Comparison of ENCODE assay signal across 19 mouse cellular contexts in genomic region chr2:120187583-120187982, GRCm38 (mm10). TPM values are rescaled to one million over a fixed set of nuclear protein-coding genes. Genes with fewer than 3 reads are reported as not detected.
A peak's percentile ranks its signal among the peaks of the same experiment; 100 is the strongest.
DNase-seq lines count a peak whose midpoint lies in the region; ATAC-seq and TF ChIP-seq lines count a peak whose summit lies in the region.
"Had no signal": no experiment of that assay in that cellular context is flagged by ENCODE, and none has a peak within 500 bp of the region (broad histone marks: within the 10 kb centered on the region; RNA-seq: fewer than 3 reads in every experiment).

No protein-coding gene starts in this region.

- H3K4me3 ChIP-seq in gastrocnemius, adult 2 months, result no peak overlapping the region
- no peak overlapping the region for H3K4me3 ChIP-seq in liver, embryonic 11.5 days (ENCODE audit: low read depth, low read length)
- H3K4me3 ChIP-seq: forebrain, embryonic 12.5 days; limb, embryonic 15.5 days; neural tube, embryonic 12.5 days had no signal

- peak; percentile 42 for TF ChIP-seq CTCF in gastrocnemius, adult 2 months (IDR thresholded peaks at IDR 0.05)
- TF ChIP-seq CTCF in brain, embryonic 14.5 days (IDR thresholded peaks at IDR 0.05; ENCODE audit: borderline replicate concordance, extremely low read depth, insufficient read depth, insufficient read length), result peak; percentile 26; the same call in 1 of the 2 replicates

- no peaks in the 10 kb centered on the region for H3K36me3 ChIP-seq in liver, embryonic 11.5 days (ENCODE audit: control insufficient read depth, insufficient read depth, low read length)
- H3K36me3 ChIP-seq: forebrain, embryonic 12.5 days; limb, embryonic 15.5 days; neural tube, embryonic 12.5 days had no signal

- TF ChIP-seq POLR2A in brain, embryonic 14.5 days (IDR thresholded peaks at IDR 0.05; ENCODE audit: borderline replicate concordance, extremely low read depth, insufficient read depth, insufficient read length, poor library complexity, severe bottlenecking), result no peak

- no peaks in the 10 kb centered on the region for H3K9me3 ChIP-seq in liver, embryonic 11.5 days (ENCODE audit: control insufficient read depth, low read length)
- H3K9me3 ChIP-seq: forebrain, embryonic 12.5 days; limb, embryonic 15.5 days had no signal

- H3K4me1 ChIP-seq in liver, embryonic 11.5 days (replicated peaks; ENCODE audit: control insufficient read depth, insufficient read depth, low read length), result no peaks in the 10 kb centered on the region
- H3K4me1 ChIP-seq: forebrain, embryonic 12.5 days; limb, embryonic 15.5 days; neural tube, embryonic 12.5 days had no signal

- no peaks in the 10 kb centered on the region for H3K27me3 ChIP-seq in liver, embryonic 11.5 days (replicated peaks; ENCODE audit: control insufficient read depth, insufficient read depth, low read length)
- H3K27me3 ChIP-seq: forebrain, embryonic 12.5 days; limb, embryonic 15.5 days; neural tube, embryonic 12.5 days had no signal

- no peak overlapping the region for H3K27ac ChIP-seq in gastrocnemius, adult 2 months
- H3K27ac ChIP-seq in liver, embryonic 11.5 days (ENCODE audit: low read depth, low read length), result no peak overlapping the region
- H3K27ac ChIP-seq: forebrain, embryonic 12.5 days; limb, embryonic 15.5 days; neural tube, embryonic 12.5 days had no signal

- no peak overlapping the region for H3K9ac ChIP-seq in liver, embryonic 11.5 days (ENCODE audit: low read depth, low read length)
- H3K9ac ChIP-seq: forebrain, embryonic 12.5 days; limb, embryonic 15.5 days; neural tube, embryonic 12.5 days had no signal

- WGBS in liver, embryonic 11.5 days, result 89% methylated on average over 1 of the region's 1 CpGs

- intact Hi-C loops in gastrocnemius, adult 2 months (cut with DNase I), result loop anchor here (2.0 kb wide), 1 partner anchor 77 kb away; no protein-coding TSS in a partner anchor
- intact Hi-C loops in gastrocnemius, postnatal 36 days (cut with DNase I), result no loop called here

- DNase-seq in gastrocnemius, adult 2 months, result no peak
- DNase-seq in gastrocnemius, postnatal 36 days, result no peak
- DNase-seq in liver (peak; percentile 18), A20 (ENCODE audit: low read depth, low spot score) (peak; percentile 36)
- DNase-seq in liver, embryonic 11.5 days (ENCODE audit: low spot score), result no peak
- DNase-seq in brain, embryonic 14.5 days (ENCODE audit: low read depth), result no peak
- no peak for DNase-seq in cerebellum, postnatal 25 days
- DNase-seq: adrenal gland, adult 2 months; heart, postnatal 36 days; lung, postnatal 36 days; spleen, adult 18-20 months; thymus, postnatal 36 days had no signal

- ATAC-seq in liver, embryonic 11.5 days (replicated peaks; ENCODE audit: low FRiP score), result no peak
- no peak for ATAC-seq in megakaryocyte progenitor cell, adult 5-6 weeks (replicated peaks; ENCODE audit: poor library complexity)
- ATAC-seq: intestine, embryonic 16.5 days; midbrain, embryonic 16.5 days had no signal

- no peak overlapping the region for H3K4me2 ChIP-seq in liver, embryonic 11.5 days
- H3K4me2 ChIP-seq: forebrain, embryonic 12.5 days; limb, embryonic 15.5 days; neural tube, embryonic 12.5 days had no signal

RNA-seq across cellular contexts. Expression of gene Ehd4, which starts 33.2 kb away (rescaled TPM):
- total RNA-seq in gastrocnemius, adult 2 months (2021), result 10 to 100 TPM; 19.5 to 31.7 TPM
- 10 to 100 TPM; 35.9 to 40.7 TPM for total RNA-seq in gastrocnemius, postnatal 36 days (2021)
- polyA plus RNA-seq in liver, embryonic 11.5 days (2014; fragmentation: Nextera tagmentation; extraction: Ambion mirVana), result 24.1 and 26.7 TPM in 2 replicates
- polyA plus RNA-seq in brain, embryonic 14.5 days (2012; rRNA removed), result 5.1 and 6.4 TPM in 2 replicates
- 22.8 and 24.8 TPM in 2 replicates for total RNA-seq in megakaryocyte progenitor cell, adult 5-6 weeks (2015)
- total RNA-seq in megakaryocyte progenitor cell, adult 5-6 weeks (2017), result 28.6 and 30.1 TPM in 2 replicates

RNA-seq across cellular contexts. Expression of gene Pla2g4e, which starts 57.6 kb away (rescaled TPM):
- total RNA-seq in gastrocnemius, adult 2 months (2021), result 10 to 100 TPM; 27.8 to 31.8 TPM
- total RNA-seq in gastrocnemius, postnatal 36 days (2021), result 10 to 100 TPM; 29.5 to 29.6 TPM
- polyA plus RNA-seq in liver, embryonic 11.5 days (2014; fragmentation: Nextera tagmentation; extraction: Ambion mirVana), result not detected in 2 replicates
- 4.1 and 4.5 TPM in 2 replicates for polyA plus RNA-seq in brain, embryonic 14.5 days (2012; rRNA removed)
- not detected in 2 replicates for total RNA-seq in megakaryocyte progenitor cell, adult 5-6 weeks (2015)
- not detected in 2 replicates for total RNA-seq in megakaryocyte progenitor cell, adult 5-6 weeks (2017)
- polyA plus RNA-seq: large intestine, adult 2 months had no signal

Comparison
In these comparisons a context has a peak if more than half of its experiments do, and no peak if none do; other contexts are left out.
1. DNase-seq: peak in liver (single experiment) and A20 (single experiment); none in gastrocnemius, adult 2 months (single experiment), gastrocnemius, postnatal 36 days (0 of 2), liver, embryonic 11.5 days (single experiment), brain, embryonic 14.5 days (single experiment) and cerebellum, postnatal 25 days (0 of 2).
2. RNA of gene Pla2g4e, which starts 57.6 kb away (total RNA-seq): 27.8 to 31.8 TPM in gastrocnemius, adult 2 months and 29.5 to 29.6 TPM in gastrocnemius, postnatal 36 days; not detected in megakaryocyte progenitor cell, adult 5-6 weeks; every median in the first group is over 10 times any median in the second.